Mouse (Mus musculus) brain, embryonic 14.5 days (tissue): ENCODE data around the gene Wdr25. TPM values are rescaled to one million over a fixed set of nuclear protein-coding genes. Genes with fewer than 3 reads are reported as not detected.

ENCODE experiments used
- DNase-seq: peaks from one replicate; pipeline ENCODE4 v3.0.0-alpha.2; 2011; ENCODE audit warnings: low read depth
- CTCF ChIP-seq: fragments of 200-500 bp; IDR thresholded peaks from 2 replicates; pipeline ENCODE4 v1.5.1; 2012; ENCODE audit warnings: inconsistent platforms, mild to moderate bottlenecking, moderate library complexity, borderline replicate concordance; ENCODE audit not compliant: insufficient read depth, insufficient read length; ENCODE audit errors: extremely low read depth
- POLR2A ChIP-seq: fragments of 200-500 bp; IDR thresholded peaks from 2 replicates; pipeline ENCODE4 v1.6.1; 2012; ENCODE audit warnings: mild to moderate bottlenecking, inconsistent platforms, borderline replicate concordance; ENCODE audit not compliant: poor library complexity, insufficient read depth, insufficient read length, severe bottlenecking; ENCODE audit errors: extremely low read depth
- polyA plus RNA-seq: library from polyadenylated mRNA; depleted of rRNA; stranded (reverse); fragments of >200 nt; gene quantifications from 2 replicates; pipeline ENCODE4 v1.2.3, GENCODE M21; 2012

The Wdr25 gene
- polyA plus RNA-seq, 1 experiment, result 11.0 TPM

DNA sequence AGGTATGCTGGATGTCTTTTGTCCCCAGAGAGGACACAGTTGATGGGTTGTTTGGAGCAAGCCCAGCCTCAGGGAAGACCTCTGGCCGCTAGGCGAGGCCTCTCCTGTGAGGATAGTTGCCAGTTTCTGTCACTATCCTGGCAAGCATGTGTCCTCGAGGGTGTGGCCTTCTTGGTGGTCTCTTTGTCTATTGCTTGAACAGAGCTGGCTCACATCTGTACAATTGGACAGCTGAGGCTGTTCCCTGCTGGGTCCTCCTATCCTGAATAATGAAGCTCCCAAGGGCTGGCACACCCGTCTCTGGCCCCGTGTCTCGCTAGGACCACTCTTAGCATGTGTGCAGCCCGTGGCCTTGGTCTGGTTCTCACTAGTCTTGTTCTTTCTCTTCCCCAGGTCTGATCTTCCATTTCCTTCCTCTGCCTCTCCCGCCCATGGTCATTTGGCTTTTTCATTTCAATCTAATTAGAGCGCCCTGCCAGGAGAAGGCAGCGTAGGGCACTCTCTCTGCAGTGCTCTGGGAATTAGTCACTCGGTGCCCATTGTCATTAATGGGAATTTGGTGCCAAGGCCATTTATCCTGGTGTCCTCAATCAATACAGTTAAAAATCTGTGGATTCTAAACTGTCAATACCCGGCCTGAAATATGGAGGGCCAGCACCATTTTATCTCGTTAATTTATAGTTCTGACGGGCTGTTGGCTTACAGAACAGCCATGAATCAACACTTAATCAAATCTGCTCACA lies 88.7 kb downstream of the Wdr25 start:
- peak; percentile 56 for DNase-seq
- TF ChIP-seq POLR2A (no peak), CTCF (no peak)

- DNase-seq, result peak; percentile 74
- TF ChIP-seq POLR2A (no peak), CTCF (no peak)
Measured at GRCm38 (mm10) chr12:108982684-108982960, 89.2 kb downstream of the Wdr25 start.

GRCm38 (mm10) chr12:108983496-108983895 lies 90.1 kb downstream of the Wdr25 start:
- TF ChIP-seq POLR2A (no peak), CTCF (no peak)
- DNase-seq, result no peak

- DNase-seq, result no peak
- TF ChIP-seq POLR2A, result no peak
- no peak for TF ChIP-seq CTCF
Measured at GRCm38 (mm10) chr12:108984471-108984870, 91.0 kb downstream of the Wdr25 start.

DNA sequence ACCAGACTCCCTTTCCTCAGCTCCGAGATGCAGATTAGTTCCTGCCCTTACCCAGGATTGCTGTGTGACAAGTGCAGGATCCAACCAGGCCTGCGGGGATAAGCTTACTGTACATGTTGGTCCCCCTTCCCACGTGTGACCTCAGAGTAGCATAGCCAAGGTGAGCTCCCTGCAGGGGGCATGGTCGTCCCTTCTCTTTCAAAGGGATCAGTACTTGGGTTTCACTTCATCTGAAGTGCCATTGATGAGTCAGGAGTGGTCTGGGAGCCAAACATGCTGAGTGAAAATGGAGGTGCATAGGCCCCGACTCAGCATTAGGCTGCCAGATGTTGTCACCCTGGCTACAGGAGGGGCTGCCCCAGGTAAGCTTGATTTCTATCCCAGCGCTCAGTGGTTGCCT lies 91.6 kb downstream of the Wdr25 start:
- TF ChIP-seq POLR2A (no peak), CTCF (no peak)
- no peak for DNase-seq

GRCm38 (mm10) chr12:108987448-108987847 lies 94.0 kb downstream of the Wdr25 start:
- no peak for DNase-seq
- TF ChIP-seq POLR2A (no peak), CTCF (no peak)

DNA sequence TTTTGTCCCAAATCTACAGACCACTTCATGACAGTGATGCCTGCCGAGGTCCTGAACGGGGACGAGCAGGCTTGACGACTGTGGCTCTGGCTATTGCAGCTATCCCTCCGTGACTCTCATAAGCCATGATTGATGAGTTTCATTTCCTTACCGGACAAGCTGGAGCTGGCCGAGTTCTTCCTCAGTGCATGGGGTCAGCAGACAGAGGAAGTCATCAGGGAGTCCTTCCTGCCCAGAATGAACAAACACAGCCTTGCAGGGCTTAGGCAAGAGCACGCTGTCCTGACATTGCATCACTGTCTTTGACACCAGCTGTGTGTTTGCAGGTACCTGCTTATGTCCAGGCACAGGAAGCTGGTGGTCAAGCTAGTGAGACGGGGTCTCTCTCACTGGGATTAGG lies 97.0 kb downstream of the Wdr25 start:
- TF ChIP-seq CTCF (no peak), POLR2A (no peak)
- no peak for DNase-seq

DNA sequence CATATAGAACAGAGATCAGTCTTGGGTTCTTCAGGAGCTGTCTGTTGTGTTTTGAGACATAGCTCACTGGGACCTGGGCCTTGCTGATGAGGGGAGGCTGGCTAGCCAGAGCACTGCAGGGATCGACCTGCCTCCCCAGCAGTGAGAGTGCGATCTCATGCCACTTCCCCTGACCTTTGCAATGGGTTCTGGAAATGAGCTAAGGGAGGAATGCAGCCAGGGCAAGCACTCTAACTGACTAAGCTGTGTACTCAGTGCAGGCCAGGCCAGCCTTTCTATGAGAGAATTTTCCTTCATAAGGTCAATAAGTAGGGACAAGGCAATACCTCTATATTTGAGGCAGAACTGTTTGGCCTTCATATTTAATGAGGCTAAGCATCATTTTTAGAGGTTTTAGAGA lies 99.6 kb downstream of the Wdr25 start:
- TF ChIP-seq CTCF (no peak), POLR2A (no peak)
- no peak for DNase-seq

DNA sequence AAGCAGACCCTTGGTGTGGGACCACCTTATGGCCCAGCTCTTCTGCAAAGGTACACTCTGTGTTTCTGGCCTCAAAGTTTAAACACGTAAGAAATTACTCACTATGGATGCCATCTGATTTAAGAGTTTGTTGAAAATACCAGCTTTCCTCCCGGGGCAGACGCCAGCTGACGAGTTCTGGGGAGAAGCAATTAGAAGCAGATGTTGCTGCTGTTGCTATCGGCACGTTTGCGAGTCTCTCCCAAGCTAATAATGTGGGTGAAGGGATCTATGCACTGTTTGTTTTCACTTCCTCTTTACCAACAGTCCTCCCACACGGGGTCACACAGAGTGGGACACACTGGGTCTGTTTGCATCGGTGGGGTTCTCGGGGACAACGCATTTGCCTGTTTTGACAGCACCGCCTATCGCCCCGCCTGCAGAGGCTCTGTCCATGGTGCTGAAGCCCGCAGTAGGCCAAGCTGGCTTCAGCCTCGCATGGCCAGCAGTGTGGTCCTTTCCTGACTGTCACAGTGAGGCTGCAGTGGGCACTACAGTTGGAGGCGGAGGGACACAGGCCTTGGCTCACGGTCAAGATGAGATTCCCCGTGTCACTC lies 101.1 kb downstream of the Wdr25 start:
- TF ChIP-seq CTCF (no peak), POLR2A (no peak)
- peak; percentile 69 for DNase-seq

DNA sequence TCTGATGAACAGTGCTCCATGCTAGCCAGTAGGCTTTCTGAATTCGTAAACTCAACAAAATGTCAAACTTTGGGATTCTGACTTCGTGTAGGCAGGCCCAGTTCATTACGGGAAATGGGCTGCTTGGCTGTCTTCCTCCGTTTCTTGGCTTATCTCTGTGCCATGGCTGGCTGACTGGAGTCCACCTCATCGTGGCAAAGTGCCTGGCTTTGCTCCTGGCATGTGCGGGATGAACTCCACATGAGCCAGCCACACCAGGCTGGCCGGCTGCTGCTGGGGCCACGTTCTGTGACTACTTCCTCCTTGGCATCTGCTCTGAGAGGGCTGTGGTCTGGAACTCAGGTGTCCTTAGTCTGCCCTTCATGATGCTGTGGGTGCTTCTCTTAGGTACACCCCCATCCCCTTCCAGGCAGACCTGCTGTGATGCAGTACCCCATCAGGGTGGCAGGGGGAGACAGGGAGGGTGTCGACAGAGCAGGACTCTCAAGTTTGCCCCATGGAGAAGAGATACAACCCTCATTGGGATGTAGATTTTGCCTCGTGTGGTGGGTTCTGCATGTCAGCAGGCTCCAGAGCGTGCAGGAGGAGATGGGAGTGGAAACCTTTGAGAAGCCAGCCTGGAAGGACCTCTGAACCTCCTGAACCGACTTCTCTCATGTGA lies 102.7 kb downstream of the Wdr25 start:
- TF ChIP-seq POLR2A, result no peak
- peak; percentile 36; the same call in 1 of the 2 replicates for TF ChIP-seq CTCF
- DNase-seq, result no peak

DNA sequence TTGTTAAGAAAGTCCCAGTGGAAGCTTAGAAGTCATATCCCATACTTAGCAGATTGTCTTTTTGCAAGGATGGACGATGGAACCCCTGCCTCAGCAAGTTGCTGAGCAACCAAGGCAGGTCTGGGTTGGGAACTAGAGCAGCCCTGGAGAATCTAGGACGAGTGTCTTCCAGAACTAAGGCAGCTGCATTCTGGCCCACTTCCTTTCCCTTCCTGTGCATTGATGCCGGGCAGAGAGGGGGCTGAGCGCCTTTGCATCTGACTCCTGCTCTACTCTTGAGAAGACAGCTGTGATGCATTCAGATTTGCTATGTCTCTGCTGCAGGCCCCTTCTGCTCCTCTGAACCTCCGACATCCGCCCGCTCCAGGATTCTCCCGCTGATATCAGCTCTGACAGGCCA lies 103.8 kb downstream of the Wdr25 start:
- DNase-seq, result no peak
- TF ChIP-seq CTCF, result no peak
- TF ChIP-seq POLR2A, result no peak
